Mouse (Mus musculus): ENCODE data around the gene Gm7879.

Gene Gm7879

DNA sequence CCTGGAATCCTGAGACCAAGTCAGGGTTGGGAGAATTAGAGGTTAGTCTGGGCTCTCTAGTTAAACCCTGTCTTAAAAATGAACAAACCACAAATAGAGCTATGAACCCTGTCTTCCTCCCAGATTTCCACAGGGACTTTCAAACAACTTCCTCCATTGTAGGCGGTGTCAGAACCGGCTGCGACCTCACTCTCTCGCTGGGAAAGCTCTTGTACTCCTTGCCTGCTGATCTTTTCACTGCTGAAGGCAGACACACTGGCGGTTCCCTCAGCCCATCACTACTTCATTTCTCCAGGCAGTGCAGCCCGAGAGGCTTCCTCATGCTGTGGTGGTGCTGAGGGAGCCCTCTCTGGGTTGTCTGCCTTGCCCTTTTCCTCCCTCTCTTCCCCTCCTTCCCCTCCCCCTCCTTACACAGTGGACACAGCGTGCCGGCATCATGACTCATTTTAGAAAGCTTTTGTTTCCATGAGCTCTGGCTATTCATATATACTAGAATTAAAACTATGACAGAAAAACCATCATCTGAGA is 35.9 kb downstream of the Gm7879 start:
- no peak for DNase-seq

DNA sequence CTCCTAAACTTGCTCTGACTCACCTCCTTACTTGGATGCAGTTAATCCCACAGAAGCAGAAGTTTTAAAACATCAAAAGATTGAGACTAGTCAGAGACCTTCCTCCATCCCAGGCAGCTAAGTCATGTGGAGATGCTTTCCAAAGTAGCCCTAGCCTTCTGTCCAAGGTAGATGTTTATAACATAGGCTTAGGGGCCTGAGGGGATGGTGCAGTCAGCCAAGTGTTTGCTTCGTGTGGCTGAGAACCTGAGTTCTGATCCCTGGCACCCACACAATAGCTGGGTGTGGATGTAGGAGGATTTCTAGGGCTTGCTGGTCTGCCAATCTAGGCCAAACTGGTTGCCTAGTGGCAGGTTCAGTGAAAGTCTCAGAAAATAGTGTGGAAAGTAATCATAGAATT is 40.3 kb downstream of the Gm7879 start:
- DNase-seq = no peak

DNA sequence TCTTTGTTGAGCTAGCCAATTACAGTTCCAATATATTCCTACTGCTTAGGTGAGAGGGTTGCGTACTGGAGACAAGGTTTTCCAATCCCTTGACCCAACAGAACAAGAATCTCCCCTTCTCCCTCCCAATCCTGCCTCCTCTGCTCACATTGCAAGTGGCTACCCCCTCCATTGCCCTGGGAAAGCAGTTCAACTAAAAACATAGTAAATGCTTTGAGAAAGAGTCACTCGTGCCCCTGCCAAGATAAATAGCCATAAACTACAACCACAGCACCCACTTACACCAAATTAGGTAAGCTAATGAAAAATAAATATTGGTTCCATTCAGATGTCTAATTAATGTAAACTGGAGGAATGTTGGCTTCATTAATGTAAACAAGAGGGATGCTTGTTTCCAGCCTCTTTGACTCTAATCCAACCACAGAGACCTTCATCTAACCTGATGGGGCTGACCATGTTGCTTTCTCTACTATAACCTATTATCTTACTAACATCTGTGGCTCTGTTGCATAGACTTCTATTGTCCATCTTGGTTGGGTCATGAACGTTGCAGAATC is 47.0 kb downstream of the Gm7879 start:
- no peak for DNase-seq

DNA sequence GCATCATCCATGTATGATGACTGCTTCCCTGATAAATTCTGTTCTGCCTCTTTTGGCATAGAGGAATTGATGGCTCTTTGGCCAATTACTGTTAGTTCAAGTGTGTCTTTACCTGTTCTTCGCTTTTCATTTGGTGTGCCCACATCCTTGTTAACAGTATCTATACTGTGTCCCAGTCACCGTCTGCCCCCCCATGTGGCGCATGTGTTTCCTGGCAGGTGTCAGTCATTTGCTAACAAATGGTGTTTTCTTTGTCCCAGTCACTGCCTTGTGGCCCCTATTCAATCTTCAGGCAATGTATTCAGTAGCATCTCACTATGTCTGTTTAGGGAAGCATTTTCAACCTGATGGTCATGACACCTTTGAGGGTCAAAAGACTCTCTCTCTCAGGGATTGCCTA is 48.1 kb downstream of the Gm7879 start:
- no peak for DNase-seq
